Mouse (Mus musculus): ENCODE measurements around the gene Vapb. TPM values are rescaled to one million over a fixed set of nuclear protein-coding genes. Genes with fewer than 3 reads are reported as not detected.
"Not testable (repeated sequence)": the region's sequence is repeated elsewhere in the genome, so short reads cannot be mapped to it uniquely, and the experiment has no call there.

Vapb gene
- polyA plus RNA-seq (2012) = 2.2 and 3.3 TPM in 2 replicates

- Histone ChIP-seq H3K4me1 (ENCODE audit: control insufficient read depth) (peaks cover 28% of the 10 kb centered on the region), H3K36me3 (ENCODE audit: control insufficient read depth) (peaks cover 4% of the 10 kb centered on the region; the same call in 1 of the 2 replicates)
- TF ChIP-seq GATA1 (IDR thresholded peaks at IDR 0.05; ENCODE audit: low read length) = no peak
- TF ChIP-seq TAL1 (IDR thresholded peaks at IDR 0.05; ENCODE audit: low read length) = no peak
Measured at GRCm38 (mm10) chr2:173737222-173737989, at the start of gene Vapb. Gene Vapb (plus strand): TSS chr2:173737511.

GRCm38 (mm10) chr2:173689835-173690234 lies 47.5 kb upstream of the Vapb start:
- no peaks in the 10 kb centered on the region; the same call in 1 of the 2 replicates for H3K4me1 ChIP-seq (ENCODE audit: control insufficient read depth)
- TF ChIP-seq TAL1 (IDR thresholded peaks at IDR 0.05; ENCODE audit: low read length) (no peak), GATA1 (IDR thresholded peaks at IDR 0.05; ENCODE audit: low read length) (no peak)
- no peak overlapping the region for H3K4me3 ChIP-seq (replicated peaks)
- H3K9me3 ChIP-seq (ENCODE audit: control insufficient read depth, low read length) = no peaks in the 10 kb centered on the region
- H3K36me3 ChIP-seq (ENCODE audit: control insufficient read depth) = peaks cover 66% of the 10 kb centered on the region
- H3K27me3 ChIP-seq (ENCODE audit: control insufficient read depth) = no peaks in the 10 kb centered on the region

More at GRCm38 (mm10) chr2:173737222-173737989, at the start of gene Vapb:
- Histone ChIP-seq H3K9me3 (ENCODE audit: control insufficient read depth, low read length) (no peaks in the 10 kb centered on the region), H3K27me3 (ENCODE audit: control insufficient read depth) (no peaks in the 10 kb centered on the region), H3K4me3 (replicated peaks) (peak within 1 kb of the TSS; percentile 72)

GRCm38 (mm10) chr2:173691748-173692147 lies 45.6 kb upstream of the Vapb start:
- Histone ChIP-seq H3K9me3 (ENCODE audit: control insufficient read depth, low read length) (no peaks in the 10 kb centered on the region), H3K27me3 (ENCODE audit: control insufficient read depth) (no peaks in the 10 kb centered on the region), H3K36me3 (ENCODE audit: control insufficient read depth) (peaks cover 75% of the 10 kb centered on the region)

GRCm38 (mm10) chr2:173692693-173693092 lies 44.6 kb upstream of the Vapb start:
- no peaks in the 10 kb centered on the region for H3K9me3 ChIP-seq (ENCODE audit: control insufficient read depth, low read length)
- peaks cover 82% of the 10 kb centered on the region for H3K36me3 ChIP-seq (ENCODE audit: control insufficient read depth)
- H3K27me3 ChIP-seq (ENCODE audit: control insufficient read depth) = no peaks in the 10 kb centered on the region
- H3K4me3 ChIP-seq (replicated peaks) = no peak overlapping the region
- no peak for TF ChIP-seq TAL1 (IDR thresholded peaks at IDR 0.05; ENCODE audit: low read length)
- TF ChIP-seq GATA1 (IDR thresholded peaks at IDR 0.05; ENCODE audit: low read length) = no peak
- H3K4me1 ChIP-seq (ENCODE audit: control insufficient read depth) = no peaks in the 10 kb centered on the region

More at GRCm38 (mm10) chr2:173691748-173692147, 45.6 kb upstream of the Vapb start:
- H3K4me1 ChIP-seq (ENCODE audit: control insufficient read depth) = no peaks in the 10 kb centered on the region
- TF ChIP-seq TAL1 (IDR thresholded peaks at IDR 0.05; ENCODE audit: low read length) = no peak
- TF ChIP-seq GATA1 (IDR thresholded peaks at IDR 0.05; ENCODE audit: low read length) = no peak
- H3K4me3 ChIP-seq (replicated peaks) = no peak overlapping the region

GRCm38 (mm10) chr2:173698850-173699249 lies 38.5 kb upstream of the Vapb start:
- Histone ChIP-seq H3K9me3 (ENCODE audit: control insufficient read depth, low read length) (no peaks in the 10 kb centered on the region), H3K27me3 (ENCODE audit: control insufficient read depth) (no peaks in the 10 kb centered on the region), H3K4me1 (ENCODE audit: control insufficient read depth) (no peaks in the 10 kb centered on the region), H3K4me3 (replicated peaks) (no peak overlapping the region), H3K36me3 (ENCODE audit: control insufficient read depth) (peaks cover 92% of the 10 kb centered on the region)
- no peak for TF ChIP-seq GATA1 (IDR thresholded peaks at IDR 0.05; ENCODE audit: low read length)
- TF ChIP-seq TAL1 (IDR thresholded peaks at IDR 0.05; ENCODE audit: low read length) = no peak

GRCm38 (mm10) chr2:173702096-173702866 lies 35.0 kb upstream of the Vapb start:
- H3K4me1 ChIP-seq (ENCODE audit: control insufficient read depth) = no peaks in the 10 kb centered on the region
- H3K27me3 ChIP-seq (ENCODE audit: control insufficient read depth) = no peaks in the 10 kb centered on the region
- H3K36me3 ChIP-seq (ENCODE audit: control insufficient read depth) = peaks cover 81% of the 10 kb centered on the region
- no peaks in the 10 kb centered on the region for H3K9me3 ChIP-seq (ENCODE audit: control insufficient read depth, low read length)
- H3K4me3 ChIP-seq (replicated peaks) = no peak overlapping the region
- TF ChIP-seq GATA1 (IDR thresholded peaks at IDR 0.05; ENCODE audit: low read length) (no peak), TAL1 (IDR thresholded peaks at IDR 0.05; ENCODE audit: low read length) (no peak)

- peaks cover 77% of the 10 kb centered on the region for H3K36me3 ChIP-seq (ENCODE audit: control insufficient read depth)
- no peaks in the 10 kb centered on the region for H3K27me3 ChIP-seq (ENCODE audit: control insufficient read depth)
- H3K4me3 ChIP-seq (replicated peaks) = no peak overlapping the region
- H3K4me1 ChIP-seq (ENCODE audit: control insufficient read depth) = no peaks in the 10 kb centered on the region
- no peak for TF ChIP-seq GATA1 (IDR thresholded peaks at IDR 0.05; ENCODE audit: low read length)
- TF ChIP-seq TAL1 (IDR thresholded peaks at IDR 0.05; ENCODE audit: low read length) = no peak
- H3K9me3 ChIP-seq (ENCODE audit: control insufficient read depth, low read length) = no peaks in the 10 kb centered on the region
Measured at GRCm38 (mm10) chr2:173702867-173703237, 34.5 kb upstream of the Vapb start.

GRCm38 (mm10) chr2:173705827-173706551 lies 31.3 kb upstream of the Vapb start:
- Histone ChIP-seq H3K36me3 (ENCODE audit: control insufficient read depth) (peaks cover 50% of the 10 kb centered on the region), H3K27me3 (ENCODE audit: control insufficient read depth) (no peaks in the 10 kb centered on the region), H3K4me3 (replicated peaks) (no peak overlapping the region), H3K4me1 (ENCODE audit: control insufficient read depth) (no peaks in the 10 kb centered on the region), H3K9me3 (ENCODE audit: control insufficient read depth, low read length) (no peaks in the 10 kb centered on the region)
- TF ChIP-seq TAL1 (IDR thresholded peaks at IDR 0.05; ENCODE audit: low read length) (no peak), GATA1 (IDR thresholded peaks at IDR 0.05; ENCODE audit: low read length) (no peak)

GRCm38 (mm10) chr2:173707626-173708025 lies 29.7 kb upstream of the Vapb start:
- H3K27me3 ChIP-seq (ENCODE audit: control insufficient read depth); H3K9me3 ChIP-seq (ENCODE audit: control insufficient read depth, low read length); H3K4me3 ChIP-seq (replicated peaks); H3K4me1 ChIP-seq (ENCODE audit: control insufficient read depth): not testable (repeated sequence)
- H3K36me3 ChIP-seq (ENCODE audit: control insufficient read depth) = peaks cover 37% of the 10 kb centered on the region

Measured in erythroblast, embryonic 14.5 days (primary cell).